Mouse (Mus musculus) cortical plate, adult 2 months (tissue): ENCODE measurements around the gene Knop1.

ENCODE experiments used
- CTCF ChIP-seq: fragments of 200-500 bp; IDR thresholded peaks from 2 replicates; pipeline ENCODE4 v1.5.1; 2011; ENCODE audit warnings: mild to moderate bottlenecking, control low read depth, low read length; ENCODE audit not compliant: insufficient read depth; ENCODE audit errors: extremely low read depth
- POLR2A ChIP-seq: fragments of 200-500 bp; IDR thresholded peaks from 2 replicates; pipeline ENCODE4 v1.6.1; 2011; ENCODE audit warnings: mild to moderate bottlenecking, low read length, control low read depth; ENCODE audit not compliant: insufficient read depth; ENCODE audit errors: extremely low read depth

- TF ChIP-seq CTCF (peak; percentile 31), POLR2A (no peak)
Observed at GRCm38 (mm10) chr7:118879466-118880029, 23.5 kb upstream of the Knop1 start.
